Mouse (Mus musculus) CH12.LX (cell line): Measurements from ENCODE around the gene Agpat2.

Experiments used
- CTCF ChIP-seq, 2 experiments: IDR thresholded peaks in 1 of 2; conservative IDR thresholded peaks in 1 of 2; 2 replicates each; pipeline ENCODE4 v1.5.1; 2011 to 2012; ENCODE audit warnings: low read depth in 2 of 2, low read length in 2 of 2, improper control_type of control experiment in 1 of 2, inconsistent platforms in 1 of 2, mild to moderate bottlenecking in 1 of 2, moderate library complexity in 1 of 2
- EP300 ChIP-seq: IDR thresholded peaks from 2 replicates; pipeline ENCODE4 v1.6.1; 2011; ENCODE audit warnings: low read length, improper control_type of control experiment
- HCFC1 ChIP-seq: IDR thresholded peaks from 2 replicates; pipeline ENCODE4 v1.6.1; 2012; ENCODE audit warnings: low read depth, mild to moderate bottlenecking, inconsistent platforms, low read length, improper control_type of control experiment
- MYC ChIP-seq: IDR thresholded peaks from 2 replicates; pipeline ENCODE4 v1.6.1; 2011; ENCODE audit warnings: low read depth, mild to moderate bottlenecking, improper control_type of control experiment, low read length
- SMC3 ChIP-seq: IDR thresholded peaks from 2 replicates; pipeline ENCODE4 v1.6.1; 2011; ENCODE audit warnings: low read depth, low read length, improper control_type of control experiment

GRCm38 (mm10) chr2:26610526-26610925 lies 6.3 kb upstream of the Agpat2 start:
- no peak for TF ChIP-seq HCFC1
- no peak for TF ChIP-seq CTCF (conservative IDR thresholded peaks at IDR 0.05 in 1 of 2, IDR thresholded peaks at IDR 0.05 in 1 of 2; ENCODE audit: low read depth in 2 of 2, low read length in 2 of 2)
- no peak for TF ChIP-seq MYC
- no peak for TF ChIP-seq EP300
- TF ChIP-seq SMC3 = no peak
